Mouse (Mus musculus): Measurements from ENCODE around the gene Myh7.

DNA sequence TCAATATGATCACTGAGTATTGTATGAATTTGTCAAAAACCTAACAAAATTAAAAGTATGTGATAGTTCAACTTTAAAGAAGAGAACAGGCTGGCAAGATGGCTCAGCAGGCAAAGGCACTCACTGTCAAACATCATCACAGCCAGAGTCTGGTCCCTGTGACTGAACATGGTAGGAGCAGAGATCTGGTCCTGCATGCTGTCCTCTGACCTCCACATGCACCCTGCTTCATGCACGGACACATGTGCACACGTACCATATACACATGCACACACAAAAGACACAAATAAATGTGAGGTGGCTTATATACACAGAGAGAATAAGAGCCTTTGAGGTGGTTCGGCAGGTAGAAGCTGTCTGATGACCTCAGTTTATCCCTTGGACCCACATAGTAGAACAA is 38.9 kb downstream of the Myh7 start:
- no peak for TF ChIP-seq CTCF (IDR thresholded peaks at IDR 0.05; ENCODE audit: low read depth)
- no peak for TF ChIP-seq EP300 (IDR thresholded peaks at IDR 0.05; ENCODE audit: low read depth)
